Mouse (Mus musculus) kidney, embryonic 16.5 days (tissue): Measurements from ENCODE around the gene Mrtfb. TPM values are rescaled to one million over a fixed set of nuclear protein-coding genes. Genes with fewer than 3 reads are reported as not detected.

Experiments used
- ATAC-seq: fragments of 200-750 bp; cut with Nextera tagmentation; 2 replicates; pipeline ENCODE4 v1.8.0; 2017; ENCODE audit warnings: moderate TSS enrichment; ENCODE audit not compliant: low FRiP score, low TSS enrichment
- H3K27ac ChIP-seq: fragments of 300-500 bp; sonication (generic); 2 replicates; pipeline ENCODE4 v1.5.1; 2014; ENCODE audit warnings: low read length
- H3K27me3 ChIP-seq: fragments of 300-500 bp; sonication (generic); 2 replicates; pipeline ENCODE4 v1.6.1; 2014; ENCODE audit warnings: low read length, control low read depth, mixed read lengths; ENCODE audit not compliant: insufficient read depth
- H3K36me3 ChIP-seq: fragments of 300-500 bp; sonication (generic); 2 replicates; pipeline ENCODE4 v1.6.1; 2014; ENCODE audit warnings: low read length, control low read depth, mixed read lengths; ENCODE audit not compliant: insufficient read depth
- H3K4me1 ChIP-seq: fragments of 300-500 bp; sonication (generic); 2 replicates; pipeline ENCODE4 v1.6.1; 2014; ENCODE audit warnings: low read length, control low read depth, mixed read lengths; ENCODE audit not compliant: insufficient read depth
- H3K4me2 ChIP-seq: fragments of 300-500 bp; sonication (generic); replicated peaks from 2 replicates; pipeline ENCODE4 v1.6.1; 2014; ENCODE audit warnings: low read depth, low read length
- H3K4me3 ChIP-seq: fragments of 300-500 bp; sonication (generic); 2 replicates; pipeline ENCODE4 v1.5.1; 2014; ENCODE audit warnings: mild to moderate bottlenecking, low read length
- H3K9ac ChIP-seq: fragments of 300-500 bp; sonication (generic); replicated peaks from 2 replicates; pipeline ENCODE4 v1.6.1; 2014; ENCODE audit warnings: low read length
- H3K9me3 ChIP-seq: fragments of 300-500 bp; sonication (generic); 2 replicates; pipeline ENCODE4 v1.6.1; 2016; ENCODE audit warnings: low read length, control low read depth
- WGBS: fragments of 180-500 bp; shearing (Covaris S2); extraction: QIAGEN DNeasy Blood & Tissue Kit; methylation state at CpG from one replicate; pipeline ENCODE4 v1.1.7; 2014; 5-methylcytosine and 5-hydroxymethylcytosine counted together
- polyA plus RNA-seq: library from polyadenylated mRNA; unstranded; fragments of >200 nt; fragmentation: Nextera tagmentation; extraction: Ambion mirVana; gene quantifications from 2 replicates; pipeline ENCODE4 v1.2.1, GENCODE M21; 2015

Gene Mrtfb
- polyA plus RNA-seq, 1 experiment from 2014 or later: 18.8 TPM

DNA sequence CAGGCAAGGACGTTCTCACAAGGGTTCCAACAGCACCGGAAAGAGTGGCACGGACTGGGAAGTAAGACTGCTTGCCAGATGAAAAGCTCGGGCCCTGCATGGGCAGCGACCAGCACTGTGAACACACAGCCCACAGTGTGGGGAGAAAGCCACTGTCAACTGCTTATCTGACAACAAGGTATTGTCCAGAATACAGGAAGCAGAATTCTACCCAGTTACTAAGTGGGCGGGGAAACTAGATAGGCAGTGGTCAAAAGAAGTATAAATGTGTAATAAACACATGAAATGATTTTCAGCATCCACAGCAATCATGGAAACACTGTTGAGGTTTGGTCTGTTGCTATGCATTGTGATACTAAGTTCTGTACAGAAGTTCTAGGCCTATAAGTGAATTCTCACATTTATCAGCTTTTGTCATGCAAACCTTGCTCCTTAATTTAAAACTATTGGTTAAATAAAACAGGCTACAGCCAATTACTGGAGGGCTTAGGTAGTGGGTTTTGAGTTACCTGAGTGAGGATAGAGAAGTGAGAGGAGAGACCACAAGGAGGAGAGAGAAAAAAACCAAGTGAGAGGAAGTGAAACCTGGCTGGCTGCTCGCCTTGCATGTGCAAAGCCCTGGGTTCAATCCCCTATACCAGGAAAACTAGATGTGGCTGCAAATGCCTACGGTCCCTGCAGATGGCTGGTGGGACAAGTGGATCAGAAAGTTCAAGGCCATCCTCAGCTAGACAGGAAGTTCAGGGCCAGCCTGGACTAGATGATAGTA, 167.5 kb downstream of the Mrtfb start:
- H3K4me2 ChIP-seq: no peak overlapping the region
- no peaks in the 10 kb centered on the region for H3K36me3 ChIP-seq
- no peaks in the 10 kb centered on the region for H3K27me3 ChIP-seq
- no peaks in the 10 kb centered on the region for H3K4me1 ChIP-seq
- no peak overlapping the region for H3K4me3 ChIP-seq
- no peak for ATAC-seq
- H3K9me3 ChIP-seq: no peaks in the 10 kb centered on the region
- no peak overlapping the region for H3K27ac ChIP-seq
- WGBS: 90% methylated on average over 8 of the region's 8 CpGs
- H3K9ac ChIP-seq: no peak overlapping the region

DNA sequence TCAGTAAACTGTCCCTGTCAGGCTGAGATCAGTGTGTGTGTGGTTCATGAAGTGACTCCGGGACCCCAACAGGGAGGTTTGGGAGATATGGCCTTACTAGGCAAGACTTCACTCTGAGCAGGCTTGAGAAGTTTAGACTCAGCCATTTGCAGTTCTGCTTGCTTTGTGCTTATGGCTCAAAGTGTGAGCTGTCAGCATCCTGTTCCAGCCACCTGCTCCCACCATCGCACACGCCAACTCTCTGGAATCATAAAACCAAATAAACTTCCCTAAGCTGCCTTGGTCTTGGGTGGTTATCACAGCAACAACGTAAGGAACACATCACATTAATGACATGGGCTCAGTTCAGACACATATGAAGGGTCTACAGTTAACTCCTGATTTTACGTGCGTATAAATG, 169.5 kb downstream of the Mrtfb start:
- 83% methylated on average over 6 of the region's 6 CpGs for WGBS
- Histone ChIP-seq H3K9ac (no peak overlapping the region), H3K27me3 (no peaks in the 10 kb centered on the region), H3K4me1 (no peaks in the 10 kb centered on the region), H3K4me2 (no peak overlapping the region), H3K9me3 (no peaks in the 10 kb centered on the region), H3K36me3 (no peaks in the 10 kb centered on the region), H3K27ac (no peak overlapping the region), H3K4me3 (no peak overlapping the region)
- ATAC-seq: no peak

DNA sequence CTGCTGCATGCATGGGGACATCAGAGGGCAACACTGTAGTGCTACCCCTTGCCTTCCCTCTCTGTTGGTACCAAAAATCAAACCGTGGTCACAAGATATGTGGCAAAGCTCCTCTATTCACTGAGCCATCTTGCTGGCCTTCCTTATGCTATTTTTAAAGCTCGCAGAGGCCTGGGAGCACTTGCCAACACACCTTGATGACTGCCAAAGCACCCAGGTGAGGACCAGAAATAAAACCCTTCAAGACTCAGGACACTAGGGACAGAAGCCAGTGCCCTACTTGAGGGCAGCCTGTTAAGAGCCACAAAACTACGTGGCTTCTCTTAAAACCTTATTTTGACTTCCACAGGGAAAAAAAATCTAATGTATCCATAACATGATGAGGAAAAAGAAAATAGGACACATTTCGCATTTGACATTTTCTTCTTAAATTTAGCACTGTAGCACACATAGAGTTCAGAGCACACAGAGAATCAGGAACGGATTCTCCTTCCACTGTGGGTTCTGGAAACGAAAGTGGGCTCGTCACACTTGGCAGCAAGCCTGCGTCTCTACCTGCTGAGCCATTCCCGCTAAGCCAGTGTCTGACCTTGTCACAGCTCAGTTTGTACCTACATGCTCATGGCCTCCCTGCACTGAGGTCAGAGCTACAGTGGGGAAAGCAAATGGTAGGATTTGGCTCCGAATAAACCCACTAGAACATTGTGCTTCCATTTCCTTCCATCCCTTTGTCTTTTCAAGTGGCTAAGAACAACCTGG, 170.7 kb downstream of the Mrtfb start:
- Histone ChIP-seq H3K9ac (no peak overlapping the region), H3K4me3 (no peak overlapping the region), H3K27me3 (no peaks in the 10 kb centered on the region), H3K27ac (no peak overlapping the region), H3K9me3 (no peaks in the 10 kb centered on the region), H3K36me3 (no peaks in the 10 kb centered on the region), H3K4me2 (no peak overlapping the region), H3K4me1 (no peaks in the 10 kb centered on the region)
- no peak for ATAC-seq
- WGBS: 83% methylated on average over 10 of the region's 10 CpGs

DNA sequence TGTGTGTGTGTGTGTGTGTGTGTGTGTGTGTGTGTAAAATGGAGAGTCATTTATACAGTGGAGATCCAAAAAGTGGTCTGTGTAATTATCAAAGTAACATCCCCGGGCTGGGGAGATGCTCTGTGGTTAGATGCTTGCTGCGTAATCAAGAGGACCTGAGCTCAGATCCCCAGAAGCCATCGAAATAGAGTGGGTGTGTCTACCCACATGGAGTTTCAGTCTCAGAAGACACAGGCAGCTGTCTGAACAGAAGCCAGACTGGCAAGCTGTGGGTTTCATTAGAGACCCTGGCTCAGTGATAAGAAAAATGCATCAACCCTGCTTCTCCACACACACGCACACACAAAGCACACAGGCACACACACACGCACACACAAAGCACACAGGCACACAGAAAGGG, 171.8 kb downstream of the Mrtfb start:
- 83% methylated on average over 5 of the region's 5 CpGs for WGBS
- Histone ChIP-seq H3K36me3 (no peaks in the 10 kb centered on the region), H3K9me3 (no peaks in the 10 kb centered on the region), H3K9ac (no peak overlapping the region), H3K27ac (no peak overlapping the region), H3K27me3 (no peaks in the 10 kb centered on the region), H3K4me3 (no peak overlapping the region), H3K4me1 (no peaks in the 10 kb centered on the region), H3K4me2 (no peak overlapping the region)
- ATAC-seq: no peak

DNA sequence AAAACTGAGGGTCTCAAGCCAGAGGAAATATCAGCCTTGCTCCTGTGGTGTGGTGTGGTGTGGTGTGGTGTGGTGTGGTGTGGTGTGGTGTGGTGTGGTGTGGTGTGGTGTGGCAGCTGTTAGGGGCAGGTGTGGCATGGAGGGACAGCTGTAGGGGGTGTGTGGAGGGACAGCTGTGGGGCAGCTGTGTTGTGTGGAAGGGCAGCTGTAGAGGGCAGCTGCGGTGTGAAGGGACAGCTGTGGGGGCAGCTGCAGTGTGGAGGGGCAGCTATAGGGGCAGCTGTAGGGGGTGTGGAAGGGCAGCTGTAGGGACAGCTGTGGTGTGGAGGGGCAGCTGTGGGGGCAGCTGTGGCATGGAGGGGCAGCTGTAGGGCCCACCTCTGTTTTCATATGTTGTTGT, 172.5 kb downstream of the Mrtfb start:
- no peak overlapping the region for H3K9ac ChIP-seq
- no peaks in the 10 kb centered on the region for H3K27me3 ChIP-seq
- no peaks in the 10 kb centered on the region for H3K4me1 ChIP-seq
- no peaks in the 10 kb centered on the region for H3K36me3 ChIP-seq
- H3K4me3 ChIP-seq: no peak overlapping the region
- H3K27ac ChIP-seq: no peak overlapping the region
- no peaks in the 10 kb centered on the region for H3K9me3 ChIP-seq
- WGBS: 73% methylated on average over 1 of the region's 1 CpGs
- no peak for ATAC-seq
- no peak overlapping the region for H3K4me2 ChIP-seq

DNA sequence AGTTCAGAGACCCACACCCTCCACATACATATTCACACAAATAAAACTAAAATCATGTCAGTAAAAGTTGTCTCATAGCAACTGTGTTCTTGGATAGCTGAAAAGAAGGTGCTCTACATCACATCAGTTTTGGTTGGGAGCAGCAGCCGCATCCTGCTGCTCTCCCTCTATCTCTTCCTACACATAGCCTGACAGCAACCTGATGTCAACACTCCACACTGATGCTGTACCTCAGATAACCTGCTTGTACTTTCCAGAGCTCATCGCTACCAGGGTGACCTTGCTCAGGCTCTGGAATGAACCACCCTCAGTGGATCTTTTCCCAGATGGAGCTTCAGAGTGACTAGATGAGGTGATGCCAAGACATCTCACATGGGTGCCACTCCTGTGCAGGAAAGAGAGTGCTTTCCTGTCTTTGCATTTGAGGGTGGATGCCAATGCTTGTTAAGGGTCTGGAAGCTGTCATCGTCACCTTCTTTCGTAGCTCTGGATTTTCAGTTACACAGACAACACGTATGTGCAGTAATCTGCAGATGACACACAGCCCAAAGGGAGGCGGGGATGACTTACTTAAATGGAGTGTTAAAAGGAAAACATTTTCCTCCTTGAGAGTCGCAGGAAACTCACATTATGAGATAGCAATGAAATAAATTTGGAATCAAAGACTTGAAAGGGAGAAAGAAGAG, 173.8 kb downstream of the Mrtfb start:
- Histone ChIP-seq H3K4me2 (no peak overlapping the region), H3K4me1 (no peaks in the 10 kb centered on the region), H3K36me3 (no peaks in the 10 kb centered on the region), H3K27ac (no peak overlapping the region), H3K9me3 (no peaks in the 10 kb centered on the region), H3K27me3 (no peaks in the 10 kb centered on the region), H3K4me3 (no peak overlapping the region), H3K9ac (no peak overlapping the region)
- no peak for ATAC-seq
- 83% methylated on average over 7 of the region's 7 CpGs for WGBS

DNA sequence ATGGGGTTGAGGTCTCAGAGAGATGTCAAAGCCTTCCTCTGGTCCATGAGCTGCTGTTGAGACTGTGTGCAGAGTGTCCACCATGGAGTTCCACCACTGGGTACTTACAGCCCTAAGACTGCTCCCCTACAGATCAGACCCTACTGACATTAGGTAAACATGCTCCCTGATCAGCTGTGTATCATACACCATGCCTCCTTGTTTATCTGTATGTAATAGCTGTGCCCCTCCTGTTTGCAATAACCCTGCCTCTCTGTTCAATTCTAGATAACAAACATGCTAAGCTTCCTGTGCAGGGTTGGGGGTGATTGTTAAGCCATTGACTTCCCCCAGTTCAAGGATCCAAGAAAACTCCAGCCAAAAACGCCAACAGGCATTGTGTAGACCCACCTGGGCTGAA, 174.7 kb downstream of the Mrtfb start:
- no peaks in the 10 kb centered on the region for H3K36me3 ChIP-seq
- H3K9me3 ChIP-seq: no peaks in the 10 kb centered on the region
- no peak for ATAC-seq
- no peaks in the 10 kb centered on the region for H3K4me1 ChIP-seq
- 68% methylated on average over 1 of the region's 1 CpGs for WGBS
- no peak overlapping the region for H3K27ac ChIP-seq
- H3K9ac ChIP-seq: no peak overlapping the region
- H3K4me2 ChIP-seq: no peak overlapping the region
- no peak overlapping the region for H3K4me3 ChIP-seq
- H3K27me3 ChIP-seq: no peaks in the 10 kb centered on the region

DNA sequence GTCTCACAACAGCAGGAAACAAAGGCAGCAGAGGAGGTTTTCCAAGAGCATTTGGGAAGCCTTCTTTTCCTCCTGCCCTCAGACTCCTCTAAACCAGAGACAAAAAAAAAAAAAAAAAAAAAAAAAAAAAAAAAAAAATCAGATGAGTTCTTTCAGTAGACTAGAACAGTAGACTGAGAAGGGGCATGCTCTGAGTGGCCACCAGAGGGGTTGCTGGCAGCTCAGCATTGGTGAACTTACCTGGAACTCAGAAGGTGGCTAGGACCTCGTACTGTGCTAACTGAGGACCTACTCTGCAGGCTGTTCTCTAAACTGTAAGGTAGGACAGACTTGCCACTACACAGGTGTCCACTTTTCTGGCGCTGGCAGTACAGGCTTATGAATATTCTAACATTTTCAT, 179.3 kb downstream of the Mrtfb start:
- Histone ChIP-seq H3K4me2 (no peak overlapping the region), H3K36me3 (no peaks in the 10 kb centered on the region)
- no peak for ATAC-seq

DNA sequence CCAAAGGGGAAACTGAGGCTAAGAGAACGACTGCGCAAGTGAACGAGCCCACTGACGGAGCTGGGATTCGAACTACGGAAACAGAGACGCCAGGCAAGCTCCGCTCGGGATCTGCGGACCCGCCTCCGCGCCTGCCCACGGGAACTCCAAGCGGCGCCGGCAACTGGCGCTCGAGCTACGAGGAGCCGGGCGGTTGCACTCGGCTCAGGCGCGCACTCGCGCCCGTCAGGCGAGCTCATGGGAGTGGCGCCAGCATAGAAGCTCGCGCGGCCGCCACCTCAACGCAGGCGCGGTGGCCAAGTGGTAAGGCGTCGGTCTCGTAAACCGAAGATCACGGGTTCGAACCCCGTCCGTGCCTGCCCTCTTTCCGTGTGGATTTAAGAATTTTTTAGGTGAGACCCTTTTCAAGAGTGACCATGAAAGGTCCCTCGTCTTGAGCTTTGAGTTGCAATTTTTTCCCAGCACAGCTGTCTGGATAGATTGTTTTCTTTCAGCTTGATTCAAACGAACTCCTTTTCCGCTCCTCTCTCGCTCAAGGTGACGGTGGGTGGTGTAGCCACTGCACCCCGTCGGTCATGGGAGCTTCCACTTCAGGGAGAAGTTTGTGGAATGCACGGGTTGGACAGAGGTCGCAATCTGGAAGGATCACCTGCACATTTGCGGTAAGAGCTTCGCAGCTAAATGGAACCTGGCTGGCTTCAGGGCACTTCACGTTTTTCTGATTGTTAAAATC, 180.9 kb downstream of the Mrtfb start:
- Histone ChIP-seq H3K27ac (peak overlapping the region; percentile 76), H3K36me3 (no peaks in the 10 kb centered on the region), H3K9ac (peak overlapping the region; percentile 72), H3K9me3 (no peaks in the 10 kb centered on the region), H3K4me3 (peak overlapping the region; percentile 63), H3K4me2 (peak overlapping the region; percentile 80), H3K4me1 (0 out of 2 replicates have a peak, but pooled peaks cover 3% of the 10 kb centered on the region), H3K27me3 (no peaks in the 10 kb centered on the region)
- WGBS: under 1% methylated on average over 58 of the region's 58 CpGs
- ATAC-seq: peak; percentile 95

More for the DNA sequence above, 179.3 kb downstream of the Mrtfb start:
- H3K9ac ChIP-seq: no peak overlapping the region
- no peaks in the 10 kb centered on the region for H3K9me3 ChIP-seq
- no peak overlapping the region for H3K27ac ChIP-seq
- no peak overlapping the region for H3K4me3 ChIP-seq
- 0 out of 2 replicates have a peak, but pooled peaks cover 3% of the 10 kb centered on the region for H3K4me1 ChIP-seq
- no peaks in the 10 kb centered on the region for H3K27me3 ChIP-seq
- 87% methylated on average over 2 of the region's 2 CpGs for WGBS
